Mouse (Mus musculus): ENCODE results near the gene Tmcc1. TPM values are rescaled to one million over a fixed set of nuclear protein-coding genes. Genes with fewer than 3 reads are reported as not detected.
"Not testable (repeated sequence)": the region's sequence is repeated elsewhere in the genome, so short reads cannot be mapped to it uniquely, and the experiment has no call there.

The Tmcc1 gene
- 10 to 100 TPM; 70.3 to 80.1 TPM for total RNA-seq (2021)

GRCm38 (mm10) chr6:116193394-116194393 lies at the start of gene Tmcc1:
Tmcc1 (minus strand) TSS chr6:116193486.
- intact Hi-C loops (cut with DNase I) = loop anchor here (5.0 kb wide), 1 partner anchor 56 kb away; no protein-coding TSS in a partner anchor
- DNase-seq (ENCODE audit: low spot score in 2 of 2) = peak; percentile 99

- intact Hi-C loops (cut with DNase I) = no loop called here
- no peak for DNase-seq (ENCODE audit: low spot score in 2 of 2)
Observed at GRCm38 (mm10) chr6:116240371-116240770, 47.1 kb upstream of the Tmcc1 start.

GRCm38 (mm10) chr6:116238083-116238482 lies 44.8 kb upstream of the Tmcc1 start:
- intact Hi-C loops (cut with DNase I) = no loop called here
- DNase-seq (ENCODE audit: low spot score in 2 of 2) = peak in 1 of 2 experiments; percentile 56

- no peak for DNase-seq (ENCODE audit: low spot score in 2 of 2)
- intact Hi-C loops (cut with DNase I) = no loop called here
Observed at GRCm38 (mm10) chr6:116235336-116235735, 42.0 kb upstream of the Tmcc1 start.

GRCm38 (mm10) chr6:116234821-116235220 lies 41.5 kb upstream of the Tmcc1 start:
- intact Hi-C loops (cut with DNase I) = not testable (repeated sequence)

GRCm38 (mm10) chr6:116228785-116229525 lies 35.7 kb upstream of the Tmcc1 start:
- peak; percentile 75 to 83 for DNase-seq (ENCODE audit: low spot score in 2 of 2)
- intact Hi-C loops (cut with DNase I) = no loop called here

More at GRCm38 (mm10) chr6:116234821-116235220, 41.5 kb upstream of the Tmcc1 start:
- DNase-seq (ENCODE audit: low spot score in 2 of 2) = not testable (repeated sequence)

- DNase-seq (ENCODE audit: low spot score in 2 of 2) = no peak
- intact Hi-C loops (cut with DNase I) = loop anchor here (2.0 kb wide), 1 partner anchor 15 kb away; no protein-coding TSS in a partner anchor
Observed at GRCm38 (mm10) chr6:116227767-116228166, 34.5 kb upstream of the Tmcc1 start.

GRCm38 (mm10) chr6:116207729-116208534 lies 14.6 kb upstream of the Tmcc1 start, which contains the start of gene Washc2:
Washc2 (plus strand) TSS chr6:116208038.
- DNase-seq (ENCODE audit: low spot score in 2 of 2) = peak; percentile 96 to 98
- intact Hi-C loops (cut with DNase I) = no loop called here

- no peak for DNase-seq (ENCODE audit: low spot score in 2 of 2)
- intact Hi-C loops (cut with DNase I) = no loop called here
Observed at GRCm38 (mm10) chr6:116199682-116200081, 6.4 kb upstream of the Tmcc1 start.

- intact Hi-C loops (cut with DNase I) = no loop called here
- DNase-seq (ENCODE audit: low spot score in 2 of 2) = no peak
Observed at GRCm38 (mm10) chr6:116198173-116198572, 4.9 kb upstream of the Tmcc1 start.

GRCm38 (mm10) chr6:116195811-116196210 lies 2.5 kb upstream of the Tmcc1 start:
- intact Hi-C loops (cut with DNase I) = no loop called here

GRCm38 (mm10) chr6:116192809-116193311 lies 426 bp downstream of the Tmcc1 start:
- peak in 1 of 2 experiments; percentile 29 for DNase-seq (ENCODE audit: low spot score in 2 of 2)
- intact Hi-C loops (cut with DNase I) = loop anchor here (5.0 kb wide), 1 partner anchor 56 kb away; no protein-coding TSS in a partner anchor

More at GRCm38 (mm10) chr6:116195811-116196210, 2.5 kb upstream of the Tmcc1 start:
- DNase-seq (ENCODE audit: low spot score in 2 of 2) = no peak

- intact Hi-C loops (cut with DNase I) = no loop called here
- no peak for DNase-seq (ENCODE audit: low spot score in 2 of 2)
Observed at GRCm38 (mm10) chr6:116189417-116189816, 3.9 kb downstream of the Tmcc1 start.

GRCm38 (mm10) chr6:116186485-116186884 lies 6.8 kb downstream of the Tmcc1 start:
- no peak for DNase-seq (ENCODE audit: low spot score in 2 of 2)
- intact Hi-C loops (cut with DNase I) = no loop called here

GRCm38 (mm10) chr6:116183509-116183908 lies 9.8 kb downstream of the Tmcc1 start:
- intact Hi-C loops (cut with DNase I) = no loop called here
- DNase-seq (ENCODE audit: low spot score in 2 of 2) = no peak

GRCm38 (mm10) chr6:116180731-116181130 lies 12.6 kb downstream of the Tmcc1 start:
- DNase-seq (ENCODE audit: low spot score in 2 of 2) = no peak
- intact Hi-C loops (cut with DNase I) = no loop called here

GRCm38 (mm10) chr6:116178376-116178775 lies 14.9 kb downstream of the Tmcc1 start:
- no peak for DNase-seq (ENCODE audit: low spot score in 2 of 2)
- intact Hi-C loops (cut with DNase I) = no loop called here

GRCm38 (mm10) chr6:116173511-116174099 lies 19.7 kb downstream of the Tmcc1 start:
- intact Hi-C loops (cut with DNase I) = not testable (repeated sequence)
- peak in 1 of 2 experiments; percentile 37 for DNase-seq (ENCODE audit: low spot score in 2 of 2)

- intact Hi-C loops (cut with DNase I) = no loop called here
- DNase-seq (ENCODE audit: low spot score in 2 of 2) = no peak
Observed at GRCm38 (mm10) chr6:116166383-116166782, 26.9 kb downstream of the Tmcc1 start.

All from left cerebral cortex, postnatal 25 days (tissue).